Mouse (Mus musculus): ENCODE measurements around the gene Cfap52.

Gene Cfap52

DNA sequence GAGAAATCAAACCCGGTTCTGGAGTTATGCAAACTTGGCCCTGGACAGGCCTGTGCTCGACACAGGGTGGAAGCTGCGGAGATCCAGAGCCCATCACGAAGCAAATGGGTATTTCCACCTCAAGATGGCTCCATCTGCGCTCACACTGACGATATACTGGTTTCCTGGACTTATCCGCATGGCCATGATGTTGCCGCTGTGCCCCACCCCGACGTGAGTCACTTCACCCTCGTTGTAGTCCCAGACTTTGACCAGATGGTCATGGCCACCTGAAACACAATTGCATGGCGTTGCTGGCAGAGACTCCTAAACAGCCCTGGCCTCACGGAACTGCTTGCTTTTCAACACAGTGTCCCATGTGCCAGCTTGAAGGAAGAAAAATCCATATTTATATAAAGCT, 40.5 kb downstream of the Cfap52 start:
- DNase-seq: no peak

GRCm38 (mm10) chr11:67923720-67924119, 41.7 kb downstream of the Cfap52 start:
- DNase-seq: no peak

DNA sequence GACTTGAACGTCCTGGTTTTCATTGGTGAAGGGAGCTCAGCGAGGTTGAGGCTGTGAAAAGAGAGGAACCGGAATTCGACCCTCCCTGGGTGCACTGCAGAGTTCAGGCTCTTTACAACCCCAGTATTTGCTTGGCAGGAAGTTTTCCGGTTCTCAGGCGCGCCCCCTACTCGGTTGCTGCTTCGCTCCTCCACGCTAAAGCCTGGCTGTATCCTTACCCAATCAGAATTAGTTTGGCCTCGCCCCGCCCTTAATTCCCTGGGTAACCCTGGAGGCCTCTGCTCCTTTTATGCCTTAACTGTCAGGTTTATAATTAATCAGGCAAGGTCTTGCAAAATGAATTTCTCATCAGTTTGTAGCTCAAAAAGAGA, 42.7 kb downstream of the Cfap52 start:
- DNase-seq: peak; percentile 94

DNA sequence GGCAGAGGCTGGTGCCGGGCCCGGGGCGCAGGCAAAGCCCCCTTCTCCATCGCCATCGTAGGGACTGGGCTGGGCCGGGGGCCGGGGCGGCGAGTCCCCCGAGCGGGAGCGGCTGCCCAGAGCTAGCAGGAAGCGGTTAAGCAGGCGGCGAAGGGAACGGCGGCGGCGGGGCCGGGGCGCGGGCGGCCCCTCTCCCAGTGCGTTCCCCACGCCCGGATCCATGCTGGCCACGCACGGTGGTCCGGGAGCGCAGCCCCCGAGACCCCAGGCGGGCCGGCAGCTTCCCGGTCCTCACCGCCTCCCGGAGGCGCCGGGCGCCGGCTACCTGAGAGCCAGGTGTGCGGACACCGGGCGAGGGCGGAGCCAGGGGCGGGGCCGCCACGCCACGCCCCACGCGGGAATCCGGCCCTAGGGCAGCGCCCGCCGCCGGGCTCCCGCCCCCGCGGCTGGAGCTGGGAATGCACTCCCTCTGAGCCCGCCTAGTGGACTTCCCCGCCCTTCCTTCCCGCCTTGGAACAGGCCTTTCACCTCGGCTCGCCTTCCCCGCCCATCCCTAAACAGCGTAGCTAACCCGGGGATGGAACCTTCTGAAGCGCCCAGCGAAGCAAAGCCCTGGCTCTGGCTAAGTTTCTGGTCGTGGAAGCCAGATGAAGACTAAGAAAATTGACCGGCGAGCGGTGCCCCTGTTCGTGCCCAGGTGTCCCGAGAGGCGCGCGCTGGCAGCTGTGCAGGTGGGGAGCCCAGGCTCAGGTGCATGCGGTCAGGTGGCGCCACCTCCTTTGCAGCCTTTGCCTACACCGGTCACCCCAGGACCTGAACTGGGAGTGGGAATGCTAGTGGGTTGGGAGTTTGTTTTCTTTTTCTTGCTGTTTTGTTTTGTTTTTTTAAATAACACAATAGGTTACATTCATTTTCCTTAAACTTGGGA, 43.4 kb downstream of the Cfap52 start, which contains the start of gene Usp43:
Usp43 (minus strand) TSS at position 327 of the 928 bp plus-strand sequence.
- DNase-seq: peak; percentile 94

DNA sequence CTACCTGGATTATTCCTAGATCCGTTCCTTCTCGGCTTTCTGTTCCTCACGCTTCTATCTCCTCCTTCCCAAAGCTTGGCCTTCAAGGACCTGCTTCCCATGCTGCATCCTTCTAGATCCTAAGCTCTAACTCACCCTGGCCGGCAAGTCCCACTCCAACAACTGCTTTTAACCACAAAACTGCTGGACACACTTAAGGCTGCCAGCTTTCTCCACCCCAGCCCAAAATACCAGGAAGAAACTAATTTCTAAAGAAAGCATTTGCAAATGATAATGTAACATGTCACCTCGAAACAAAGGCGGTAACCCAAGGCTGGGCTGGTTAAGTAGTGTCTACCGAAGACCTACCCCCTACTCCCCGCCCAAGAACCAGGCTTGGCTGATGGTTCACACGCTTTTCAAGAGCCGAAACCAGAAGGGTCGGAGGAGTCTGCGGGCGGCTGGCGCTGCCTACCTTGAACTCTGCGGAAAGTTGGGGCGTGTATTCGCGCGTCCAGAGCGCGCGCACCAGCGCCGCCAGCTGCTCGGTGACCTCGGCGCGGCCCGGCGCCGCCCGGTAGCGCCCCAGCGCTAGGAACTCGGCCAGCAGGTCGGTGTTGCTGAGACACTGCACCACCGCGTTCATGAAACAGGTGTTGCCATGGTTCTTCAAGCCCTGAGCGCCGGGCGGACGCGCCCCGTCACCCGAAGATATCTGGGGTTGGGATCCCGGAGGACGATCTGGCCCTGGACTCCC, 44.2 kb downstream of the Cfap52 start:
- DNase-seq: peak; percentile 78

GRCm38 (mm10) chr11:67920226-67920960, 45.1 kb downstream of the Cfap52 start:
- no peak for DNase-seq

GRCm38 (mm10) chr11:67919593-67919992, 45.9 kb downstream of the Cfap52 start:
- DNase-seq: no peak

- peak; percentile 37 for DNase-seq
Observed at GRCm38 (mm10) chr11:67917126-67917525, 48.3 kb downstream of the Cfap52 start.

GRCm38 (mm10) chr11:67911074-67911473, 54.4 kb downstream of the Cfap52 start:
- DNase-seq: no peak

- DNase-seq: no peak
Observed at GRCm38 (mm10) chr11:67903756-67904155, 61.7 kb downstream of the Cfap52 start.

GRCm38 (mm10) chr11:67897064-67897560, 68.3 kb downstream of the Cfap52 start:
- DNase-seq: peak; percentile 79

DNA sequence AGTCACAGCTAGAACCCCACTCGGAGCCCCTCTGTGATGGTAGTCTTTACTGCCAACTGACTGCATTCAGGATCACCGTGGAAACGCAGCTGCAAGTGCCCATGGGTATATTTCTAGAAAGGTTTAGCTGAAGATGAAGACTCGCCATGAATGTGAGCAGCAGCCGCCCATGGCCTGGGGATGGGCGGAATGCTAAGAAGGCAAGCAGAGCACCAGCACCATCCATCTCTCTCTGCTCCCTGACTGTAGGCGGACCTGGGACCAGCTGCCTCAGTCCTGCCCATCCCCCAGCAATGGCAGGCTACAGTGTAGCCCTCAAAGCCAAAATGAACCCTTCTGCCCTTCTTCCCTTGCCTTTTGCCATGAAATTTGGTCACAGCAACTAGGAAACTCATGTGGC, 69.8 kb downstream of the Cfap52 start:
- DNase-seq: no peak

GRCm38 (mm10) chr11:67888521-67888920, 76.9 kb downstream of the Cfap52 start:
- DNase-seq: no peak

DNA sequence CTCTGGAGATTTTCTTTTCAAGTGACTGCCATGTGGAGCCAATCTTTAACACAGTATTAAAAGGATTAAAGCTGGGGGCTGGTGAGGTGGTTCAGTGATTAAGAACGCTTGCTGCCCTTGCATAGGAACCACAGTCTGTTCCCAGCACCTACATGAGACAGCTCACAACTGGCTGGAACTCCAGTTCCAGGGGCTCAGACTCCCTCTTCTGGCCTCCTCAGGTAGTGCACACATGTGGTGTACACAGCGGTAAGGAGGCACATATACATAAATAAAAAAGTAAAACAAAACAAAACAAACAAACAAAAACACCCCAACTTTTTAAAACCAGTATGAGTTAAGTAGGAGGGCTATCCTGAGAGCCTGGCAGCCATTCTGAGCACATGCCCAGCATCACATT, 79.5 kb downstream of the Cfap52 start:
- DNase-seq: no peak
